Mouse (Mus musculus) liver, embryonic 14.5 days (tissue): ENCODE measurements around the gene Coro1c.

Source experiments
- CTCF ChIP-seq: IDR thresholded peaks from 2 replicates; pipeline ENCODE4 v1.5.1; 2016; ENCODE audit warnings: antibody characterized with exemption, low read depth, control low read depth
- EP300 ChIP-seq: IDR thresholded peaks from 2 replicates; pipeline ENCODE4 v1.6.1; 2016; ENCODE audit warnings: antibody characterized with exemption, low read depth

GRCm38 (mm10) chr5:113857631-113858030, 50.9 kb downstream of the Coro1c start:
- TF ChIP-seq CTCF (no peak), EP300 (no peak)
